Mouse (Mus musculus) embryonic fibroblast, embryonic 13.5 days (primary cell): Measurements from ENCODE around the gene Sirt4. TPM values are rescaled to one million over a fixed set of nuclear protein-coding genes. Genes with fewer than 3 reads are reported as not detected.
"Not testable (repeated sequence)": the region's sequence is repeated elsewhere in the genome, so short reads cannot be mapped to it uniquely, and the experiment has no call there.

Experiments used
- H3K27ac ChIP-seq: 2 replicates; pipeline ENCODE4 v1.5.1; 2012; ENCODE audit warnings: low read length, control low read depth, inconsistent platforms; ENCODE audit not compliant: insufficient read depth
- H3K4me1 ChIP-seq: 2 replicates; pipeline ENCODE4 v1.6.1; 2011; ENCODE audit warnings: low read length; ENCODE audit not compliant: control insufficient read depth, insufficient read depth
- H3K4me3 ChIP-seq: 2 replicates; pipeline ENCODE4 v1.5.1; 2011; ENCODE audit warnings: mild to moderate bottlenecking, control low read depth, low read length; ENCODE audit not compliant: insufficient read depth
- CTCF ChIP-seq: IDR thresholded peaks from 2 replicates; pipeline ENCODE4 v1.5.1; 2011; ENCODE audit warnings: mild to moderate bottlenecking, control low read depth, low read length, moderate library complexity, borderline replicate concordance; ENCODE audit not compliant: insufficient read depth
- POLR2A ChIP-seq: IDR thresholded peaks from 2 replicates; pipeline ENCODE4 v1.6.1; 2011; ENCODE audit warnings: low read depth, mild to moderate bottlenecking, control low read depth, low read length, moderate library complexity
- polyA plus RNA-seq: library from polyadenylated mRNA; stranded (reverse); fragments of >200 nt; gene quantifications from 2 replicates; pipeline ENCODE4 v1.2.4, GENCODE M21; 2011; ENCODE audit warnings: low read depth; ENCODE audit not compliant: missing spikeins, insufficient read length

Gene Sirt4
- polyA plus RNA-seq, 1 experiment = 18.5 TPM

DNA sequence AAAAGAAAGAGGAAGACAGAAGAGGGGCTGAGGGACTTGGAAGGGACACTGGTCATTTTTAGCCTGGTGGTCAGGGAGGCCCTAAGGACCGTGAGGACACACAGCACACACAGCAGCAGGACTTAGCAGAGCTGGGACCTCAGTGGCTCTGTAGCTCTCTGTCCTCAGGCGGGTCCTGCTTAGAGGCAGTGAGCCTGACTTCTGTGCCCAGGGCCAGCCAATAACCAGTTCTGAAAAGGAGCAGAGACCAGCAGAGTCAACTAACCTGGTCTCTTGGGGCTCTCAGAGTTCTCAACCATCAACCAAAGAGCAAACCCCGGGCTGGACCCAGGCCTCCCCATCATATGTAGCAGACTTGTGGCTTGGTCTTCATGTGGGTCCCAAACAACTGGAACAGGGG is 35.3 kb downstream of the Sirt4 start:
- no peaks in the 10 kb centered on the region for H3K4me1 ChIP-seq
- H3K4me3 ChIP-seq = no peak overlapping the region
- TF ChIP-seq POLR2A (no peak), CTCF (no peak)
- no peak overlapping the region for H3K27ac ChIP-seq

DNA sequence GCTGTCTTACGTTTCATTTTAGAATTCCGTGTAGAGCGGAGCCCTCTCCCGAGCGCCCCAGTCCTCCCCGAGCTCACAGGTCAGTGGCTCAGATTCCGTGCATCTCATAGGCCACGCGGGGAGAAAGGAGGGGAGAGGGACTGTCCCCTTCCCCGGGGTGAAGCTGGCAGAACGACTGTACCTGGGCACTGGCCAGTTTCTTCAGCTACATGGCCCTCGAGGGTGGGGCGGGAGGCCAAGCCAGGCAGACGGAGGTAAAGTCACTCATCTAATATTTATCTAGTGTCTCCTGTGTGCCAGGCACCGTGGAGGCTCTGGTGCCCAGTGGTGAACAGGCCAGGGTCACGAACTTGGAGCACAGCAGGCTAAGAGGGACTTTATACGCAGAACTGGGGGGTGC is 37.4 kb downstream of the Sirt4 start:
- no peak for TF ChIP-seq POLR2A
- no peak for TF ChIP-seq CTCF
- Histone ChIP-seq H3K4me3 (no peak overlapping the region), H3K4me1 (no peaks in the 10 kb centered on the region), H3K27ac (no peak overlapping the region)

DNA sequence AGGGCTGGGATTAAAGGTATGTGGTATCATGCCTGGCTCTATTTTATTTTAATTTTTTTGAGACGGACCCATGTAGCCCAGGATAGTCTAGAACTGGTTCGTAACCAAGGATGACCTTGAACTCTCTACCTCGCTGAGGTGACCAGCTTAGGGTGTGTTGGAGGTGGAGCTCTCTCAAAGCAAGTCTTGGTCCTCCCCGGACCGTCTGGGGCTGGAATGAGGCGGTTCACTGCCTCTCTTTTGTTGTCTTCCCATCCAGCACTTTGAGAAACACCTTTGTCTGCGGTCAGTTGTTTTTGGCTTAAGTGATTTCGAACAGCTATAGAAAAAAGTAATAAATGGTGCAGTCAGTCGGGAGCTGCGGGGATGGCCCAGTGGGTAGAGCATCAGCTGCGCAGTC is 40.4 kb downstream of the Sirt4 start:
- H3K4me3 ChIP-seq = no peak overlapping the region
- H3K27ac ChIP-seq = no peak overlapping the region
- no peaks in the 10 kb centered on the region for H3K4me1 ChIP-seq
- no peak for TF ChIP-seq CTCF
- TF ChIP-seq POLR2A = no peak

DNA sequence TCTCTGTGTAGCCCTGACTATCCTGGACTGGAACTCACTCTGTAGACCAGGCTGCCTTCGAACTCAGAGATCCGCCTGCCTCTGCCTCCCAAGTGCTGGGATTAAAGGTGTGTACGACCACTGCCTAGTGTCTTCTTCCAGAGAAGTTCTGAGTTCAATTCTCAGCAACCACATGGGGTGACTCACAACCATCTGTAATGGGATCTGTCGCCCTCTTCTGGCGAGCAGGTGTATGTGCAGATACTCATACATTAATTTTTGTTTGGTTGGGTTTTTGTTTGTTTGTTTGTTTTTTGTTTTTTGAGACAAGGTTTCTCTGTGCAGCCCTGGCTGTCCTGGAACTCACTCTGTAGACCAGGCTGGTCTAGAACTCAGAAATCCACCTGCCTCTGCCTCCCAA is 41.9 kb downstream of the Sirt4 start:
- H3K4me3 ChIP-seq, H3K4me1 ChIP-seq, H3K27ac ChIP-seq: not testable (repeated sequence)

DNA sequence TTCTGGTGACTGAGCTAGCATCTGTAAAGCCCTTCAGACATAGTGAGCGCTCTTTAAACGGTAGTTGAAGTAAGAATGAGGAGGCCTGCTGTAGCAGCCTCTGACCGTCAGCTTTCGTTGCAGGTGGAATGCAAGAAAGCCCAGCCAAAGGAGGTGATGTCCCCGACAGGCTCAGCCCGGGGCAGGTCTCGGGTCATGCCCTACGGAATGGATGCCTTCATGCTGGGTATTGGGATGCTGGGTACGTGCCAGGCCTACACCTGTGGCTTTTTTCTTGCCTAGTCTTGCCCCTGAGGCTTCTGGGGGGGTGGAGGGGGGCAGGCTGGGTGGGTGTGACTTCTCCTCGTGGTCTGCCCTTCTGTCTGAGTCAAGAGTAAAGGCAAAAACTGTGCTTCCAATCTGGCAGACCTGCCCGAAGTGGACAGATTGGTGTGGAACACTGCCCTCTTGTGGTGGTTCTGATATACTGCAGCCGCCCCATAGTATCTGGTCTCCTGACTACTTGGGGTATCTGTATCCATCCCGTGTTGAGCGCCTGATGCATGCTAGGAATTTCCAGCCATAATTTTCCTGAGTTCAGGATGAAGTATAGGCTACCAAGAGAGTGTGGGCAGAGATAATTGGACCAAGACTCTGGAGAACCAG is 43.2 kb downstream of the Sirt4 start:
- no peak overlapping the region for H3K27ac ChIP-seq
- no peak overlapping the region for H3K4me3 ChIP-seq
- TF ChIP-seq CTCF (peak; percentile 70; the same call in 1 of the 2 replicates), POLR2A (no peak)
- no peaks in the 10 kb centered on the region for H3K4me1 ChIP-seq

DNA sequence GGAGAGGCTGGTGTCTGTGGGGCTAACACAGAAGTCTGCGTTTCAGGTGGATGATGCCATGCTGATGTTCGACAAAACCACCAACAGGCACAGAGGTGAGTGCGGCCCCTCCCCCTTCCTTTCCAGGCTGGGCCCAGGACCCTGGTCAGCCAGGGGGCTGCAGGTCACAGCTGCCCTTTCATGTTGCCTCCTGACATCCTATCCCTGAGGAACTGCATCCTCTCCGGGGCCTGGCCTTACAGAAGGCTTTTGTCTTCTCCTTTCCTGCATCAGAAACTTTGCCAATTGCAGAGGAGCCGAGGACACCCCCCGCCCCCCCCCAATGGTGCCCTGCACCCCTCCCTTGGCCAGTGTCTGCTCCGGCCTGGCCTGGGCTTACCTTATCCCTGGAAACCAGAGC is 45.9 kb downstream of the Sirt4 start:
- TF ChIP-seq CTCF (no peak), POLR2A (no peak)
- H3K27ac ChIP-seq = no peak overlapping the region
- no peak overlapping the region for H3K4me3 ChIP-seq
- H3K4me1 ChIP-seq = peaks cover 4% of the 10 kb centered on the region; the same call in 1 of the 2 replicates

DNA sequence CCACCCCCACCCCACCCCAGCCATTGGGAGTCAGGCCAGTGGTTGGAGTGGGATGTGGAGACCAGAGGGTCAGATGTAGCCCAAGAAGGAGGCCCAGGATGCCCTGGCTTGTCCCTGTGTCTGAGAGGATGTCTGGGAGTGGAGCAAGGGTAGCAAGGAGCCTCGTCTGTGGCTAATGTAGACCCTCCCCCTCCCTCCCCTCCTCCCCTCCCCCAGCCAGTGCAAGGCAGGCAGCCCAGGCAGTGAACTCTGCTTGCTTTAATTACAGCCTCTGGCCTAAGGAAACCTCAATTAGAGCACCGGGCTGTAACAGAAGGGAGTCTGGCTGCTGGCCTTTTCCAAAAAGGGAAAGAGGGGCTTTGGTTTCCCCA is 46.6 kb downstream of the Sirt4 start:
- peaks cover 4% of the 10 kb centered on the region; the same call in 1 of the 2 replicates for H3K4me1 ChIP-seq
- no peak for TF ChIP-seq CTCF
- TF ChIP-seq POLR2A = no peak
- no peak overlapping the region for H3K4me3 ChIP-seq
- no peak overlapping the region for H3K27ac ChIP-seq

DNA sequence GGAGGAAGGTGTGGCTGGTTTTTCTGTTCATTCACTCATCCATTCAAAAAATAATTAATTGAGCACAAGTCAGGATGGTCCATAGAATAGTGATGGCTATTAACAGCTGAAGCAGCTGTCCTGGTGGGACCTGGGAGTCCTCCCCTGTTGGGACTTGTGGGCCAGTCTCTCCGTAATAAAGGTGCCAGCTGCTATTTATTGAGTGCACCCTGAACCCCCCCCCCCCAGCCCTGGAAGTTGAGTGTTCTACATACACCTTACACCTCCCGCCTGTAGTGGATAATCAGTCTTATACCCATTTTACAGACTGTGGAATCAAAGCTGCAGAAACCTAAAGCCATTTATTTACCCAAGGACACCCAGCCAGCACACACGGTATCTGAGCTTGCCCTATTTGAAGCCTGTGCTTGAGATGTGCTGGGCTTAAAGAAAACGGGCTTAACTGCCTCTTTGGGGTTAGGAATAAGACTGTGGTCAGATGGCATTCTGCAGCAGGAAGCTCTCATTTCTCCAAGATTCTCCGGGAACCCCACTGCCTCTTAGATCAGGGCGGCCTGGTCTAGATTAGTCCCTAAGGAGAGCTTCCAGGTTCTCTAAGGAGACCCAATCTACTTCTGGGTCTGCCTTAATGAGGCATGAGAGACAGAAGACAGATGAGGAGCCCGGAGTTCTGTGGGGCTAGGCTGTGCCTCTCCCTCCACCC is 47.1 kb downstream of the Sirt4 start:
- TF ChIP-seq CTCF (no peak), POLR2A (no peak)
- Histone ChIP-seq H3K4me1 (peaks cover 4% of the 10 kb centered on the region; the same call in 1 of the 2 replicates), H3K27ac (no peak overlapping the region), H3K4me3 (no peak overlapping the region)

DNA sequence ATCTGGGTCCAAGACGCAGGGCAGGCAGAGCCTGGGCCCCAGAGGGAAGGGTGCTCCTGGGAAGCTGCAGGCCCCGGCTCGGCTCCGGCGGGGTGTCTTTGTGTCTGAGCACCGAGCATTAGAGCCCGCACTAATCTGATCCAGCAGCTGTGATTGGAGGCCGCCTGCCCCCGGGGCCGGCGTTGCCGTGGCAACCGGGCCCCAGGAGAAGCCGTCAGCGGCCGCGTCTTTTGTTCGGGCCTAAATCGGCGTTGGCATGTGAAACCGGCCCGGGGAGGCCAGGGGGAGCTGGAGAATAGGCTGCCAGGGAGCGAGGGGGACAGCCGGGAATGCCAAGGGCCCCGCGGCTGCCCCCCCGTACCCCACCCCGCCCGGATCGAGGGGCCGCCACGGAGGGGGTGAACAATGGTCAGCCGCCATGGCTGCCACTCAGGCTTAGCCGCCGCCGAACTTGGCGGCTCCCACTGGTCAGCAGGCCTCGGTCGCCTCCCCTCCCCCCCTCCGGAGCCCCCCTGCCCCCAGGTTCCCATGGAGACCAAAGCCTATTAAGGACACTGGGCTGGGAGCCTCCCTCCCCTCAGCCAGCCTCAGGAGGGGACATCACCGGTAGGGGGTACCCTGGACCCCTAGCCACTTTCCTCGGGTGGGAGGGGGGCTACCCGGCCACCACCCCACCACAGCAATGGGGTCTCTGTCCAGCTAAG is 48.0 kb downstream of the Sirt4 start:
- Histone ChIP-seq H3K4me3 (no peak overlapping the region; the same call in 1 of the 2 replicates), H3K4me1 (peaks cover 4% of the 10 kb centered on the region; the same call in 1 of the 2 replicates), H3K27ac (no peak overlapping the region)
- TF ChIP-seq CTCF (no peak), POLR2A (peak; percentile 39; the same call in 1 of the 2 replicates)

DNA sequence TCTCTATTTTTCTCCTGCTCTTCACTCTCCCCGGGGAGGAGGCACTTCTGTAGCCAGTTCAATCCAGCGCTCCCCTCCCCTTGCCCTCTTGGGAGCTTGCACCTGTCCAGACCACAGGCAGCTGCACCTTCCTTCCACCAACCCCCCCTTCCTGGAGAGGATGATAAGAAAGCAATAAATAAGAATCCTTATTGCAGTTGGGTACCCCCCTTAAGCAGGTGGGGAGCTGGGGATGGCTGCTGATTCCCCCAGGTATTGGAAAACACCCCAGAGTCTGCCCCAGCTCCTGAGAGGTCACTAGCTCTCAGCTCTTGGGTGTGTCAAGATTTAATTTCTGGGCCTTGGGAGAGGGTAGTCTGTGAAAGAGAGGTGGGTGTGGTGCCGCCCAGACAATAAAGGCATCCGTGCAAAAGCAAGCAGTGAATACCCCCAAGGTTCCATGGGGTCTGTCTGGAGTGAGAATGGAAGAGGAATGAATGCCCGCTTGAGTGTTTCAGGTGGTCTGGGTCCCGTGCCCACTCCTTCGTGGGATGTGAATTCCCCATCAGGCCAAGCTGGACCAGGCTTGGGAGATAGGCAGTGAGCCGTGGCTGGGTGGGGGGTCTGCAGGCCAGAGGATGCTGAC is 48.7 kb downstream of the Sirt4 start:
- Histone ChIP-seq H3K4me3 (no peak overlapping the region; the same call in 1 of the 2 replicates), H3K27ac (no peak overlapping the region), H3K4me1 (peaks cover 4% of the 10 kb centered on the region; the same call in 1 of the 2 replicates)
- TF ChIP-seq POLR2A = no peak
- no peak for TF ChIP-seq CTCF
